Mouse (Mus musculus): ENCODE measurements around the gene Mdk. TPM values are rescaled to one million over a fixed set of nuclear protein-coding genes. Genes with fewer than 3 reads are reported as not detected.
A peak's percentile ranks its signal among the peaks of the same experiment; 100 is the strongest.

Mdk gene
- total and polyA plus RNA-seq, 2 experiments from 2014 or later, result 18.5 to 100 TPM

DNA sequence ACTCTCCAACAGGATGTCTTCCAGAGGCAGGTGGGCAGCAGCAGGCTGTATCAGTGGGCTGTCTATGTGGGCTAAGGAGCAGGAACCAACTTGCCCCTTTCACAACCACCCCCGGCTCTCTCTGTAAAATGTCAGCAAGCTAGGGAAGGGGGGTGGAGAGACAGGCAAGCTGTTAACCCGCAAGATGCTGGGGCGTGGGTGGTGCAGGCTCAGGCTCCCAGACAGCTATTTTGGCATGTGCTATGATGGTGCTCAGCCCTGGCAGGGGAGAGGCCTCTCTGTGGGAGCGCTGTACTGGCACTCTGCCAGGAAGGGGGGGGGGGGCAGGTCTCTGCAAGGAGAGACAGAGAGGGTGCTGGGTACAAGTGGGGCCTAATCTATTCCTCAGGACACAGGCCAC lies 25.0 kb upstream of the Mdk start:
- no peaks in the 10 kb centered on the region for H3K27me3 ChIP-seq (ENCODE audit: control insufficient read depth, insufficient read depth, low read length)
- H3K36me3 ChIP-seq (replicated peaks; ENCODE audit: control insufficient read depth, insufficient read depth, low read length), result no peaks in the 10 kb centered on the region
- peak; percentile 64 for DNase-seq (ENCODE audit: low spot score)
- H3K4me3 ChIP-seq (ENCODE audit: low read depth, low read length), result no peak overlapping the region
- 4% methylated on average over 4 of the region's 4 CpGs for WGBS
- no peak overlapping the region for H3K9ac ChIP-seq (replicated peaks; ENCODE audit: low read depth, low read length)
- no peaks in the 10 kb centered on the region for H3K9me3 ChIP-seq (replicated peaks; ENCODE audit: control insufficient read depth, low read length)
- TF ChIP-seq CTCF (IDR thresholded peaks at IDR 0.05; ENCODE audit: low read depth), result no peak
- TF ChIP-seq EP300 (IDR thresholded peaks at IDR 0.05; ENCODE audit: low read depth), result no peak
- peak; percentile 54 for ATAC-seq (ENCODE audit: insufficient read depth, low read depth)
- peak overlapping the region; percentile 72 for H3K27ac ChIP-seq (ENCODE audit: low read depth)
- peaks cover 60% of the 10 kb centered on the region for H3K4me1 ChIP-seq (ENCODE audit: control insufficient read depth, insufficient read depth)
- peak overlapping the region; percentile 41; the same call in 1 of the 2 replicates for H3K4me2 ChIP-seq (ENCODE audit: low read depth, low read length)

DNA sequence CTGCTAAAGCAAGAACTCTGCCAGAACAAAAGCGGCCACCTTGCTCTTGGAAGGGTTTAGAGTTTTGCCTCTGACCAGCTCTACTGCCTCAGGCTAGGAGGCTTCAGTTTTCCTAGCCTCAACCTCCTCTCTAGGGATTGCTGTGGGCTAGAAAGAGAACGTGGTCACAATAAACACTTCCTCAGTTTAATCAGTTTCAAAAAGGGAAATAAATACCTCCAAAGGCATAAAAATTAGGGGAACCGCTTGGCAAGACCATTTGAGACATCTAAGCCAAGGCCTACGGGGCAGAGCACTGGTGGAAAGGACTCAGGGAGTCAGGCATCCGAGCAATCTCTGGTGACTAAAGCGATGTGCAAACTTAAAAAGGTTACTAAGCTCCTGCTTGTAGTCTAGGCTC lies 23.8 kb upstream of the Mdk start:
- no peak overlapping the region for H3K4me2 ChIP-seq (ENCODE audit: low read depth, low read length)
- no peaks in the 10 kb centered on the region for H3K36me3 ChIP-seq (replicated peaks; ENCODE audit: control insufficient read depth, insufficient read depth, low read length)
- no peak overlapping the region for H3K9ac ChIP-seq (replicated peaks; ENCODE audit: low read depth, low read length)
- H3K4me1 ChIP-seq (ENCODE audit: control insufficient read depth, insufficient read depth), result peaks cover 53% of the 10 kb centered on the region
- 81% methylated on average over 6 of the region's 6 CpGs for WGBS
- TF ChIP-seq CTCF (IDR thresholded peaks at IDR 0.05; ENCODE audit: low read depth) (no peak), EP300 (IDR thresholded peaks at IDR 0.05; ENCODE audit: low read depth) (no peak)
- no peak for DNase-seq (ENCODE audit: low spot score)
- H3K27ac ChIP-seq (ENCODE audit: low read depth), result no peak overlapping the region
- H3K4me3 ChIP-seq (ENCODE audit: low read depth, low read length), result no peak overlapping the region
- H3K27me3 ChIP-seq (ENCODE audit: control insufficient read depth, insufficient read depth, low read length), result no peaks in the 10 kb centered on the region
- no peak for ATAC-seq (ENCODE audit: insufficient read depth, low read depth)
- no peaks in the 10 kb centered on the region for H3K9me3 ChIP-seq (replicated peaks; ENCODE audit: control insufficient read depth, low read length)

DNA sequence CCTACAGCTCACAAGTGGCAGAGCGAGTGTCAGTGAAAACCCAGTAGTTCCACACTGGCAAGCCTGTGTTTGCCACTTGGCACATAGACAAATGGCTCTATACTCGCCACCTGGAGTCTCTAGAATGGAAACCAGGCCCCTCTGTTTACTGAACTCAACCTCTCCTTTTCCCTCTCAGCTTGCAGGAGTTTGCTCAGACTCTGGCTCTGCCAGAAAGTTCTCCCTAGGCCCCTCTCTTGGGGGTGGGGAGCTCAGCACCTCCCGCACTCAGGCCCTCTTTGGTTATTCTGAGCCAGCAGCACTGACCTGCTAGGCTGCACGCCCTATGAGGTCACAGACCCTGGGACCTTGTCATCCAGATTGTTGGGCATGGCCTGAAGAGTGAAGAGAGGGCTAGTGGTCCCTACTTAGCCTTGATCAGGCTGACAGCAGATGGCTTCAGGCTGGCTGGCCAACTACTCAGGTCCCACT lies 23.1 kb upstream of the Mdk start:
- 64% methylated on average over 4 of the region's 4 CpGs for WGBS
- H3K9me3 ChIP-seq (replicated peaks; ENCODE audit: control insufficient read depth, low read length), result no peaks in the 10 kb centered on the region
- TF ChIP-seq EP300 (IDR thresholded peaks at IDR 0.05; ENCODE audit: low read depth) (no peak), CTCF (IDR thresholded peaks at IDR 0.05; ENCODE audit: low read depth) (no peak)
- no peak overlapping the region for H3K4me2 ChIP-seq (ENCODE audit: low read depth, low read length)
- H3K27ac ChIP-seq (ENCODE audit: low read depth), result peak overlapping the region; percentile 55
- no peak for DNase-seq (ENCODE audit: low spot score)
- no peaks in the 10 kb centered on the region for H3K27me3 ChIP-seq (ENCODE audit: control insufficient read depth, insufficient read depth, low read length)
- H3K4me1 ChIP-seq (ENCODE audit: control insufficient read depth, insufficient read depth), result peaks cover 59% of the 10 kb centered on the region
- no peak overlapping the region for H3K9ac ChIP-seq (replicated peaks; ENCODE audit: low read depth, low read length)
- no peaks in the 10 kb centered on the region for H3K36me3 ChIP-seq (replicated peaks; ENCODE audit: control insufficient read depth, insufficient read depth, low read length)
- H3K4me3 ChIP-seq (ENCODE audit: low read depth, low read length), result no peak overlapping the region
- ATAC-seq (ENCODE audit: insufficient read depth, low read depth), result no peak

DNA sequence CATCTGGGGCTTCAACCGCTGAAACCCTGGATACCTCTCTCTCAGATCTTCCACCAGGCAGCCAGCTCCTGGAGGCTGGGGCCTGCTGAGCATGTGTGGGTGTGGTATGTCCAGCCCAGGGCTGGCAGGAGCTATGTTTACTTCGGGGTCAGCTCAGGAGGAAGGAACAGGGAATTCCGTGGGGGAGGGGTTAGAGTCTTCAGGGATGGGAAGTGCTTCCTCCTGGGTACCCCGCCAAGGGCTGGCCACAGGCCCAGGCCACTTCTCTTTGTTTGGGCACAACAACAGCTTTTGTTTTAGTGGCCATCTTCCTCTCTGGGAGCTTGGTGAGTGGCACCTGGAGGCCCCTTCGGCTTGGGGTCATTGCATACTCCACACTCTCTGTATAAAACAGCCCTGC lies 21.7 kb upstream of the Mdk start:
- TF ChIP-seq CTCF (IDR thresholded peaks at IDR 0.05; ENCODE audit: low read depth) (no peak), EP300 (IDR thresholded peaks at IDR 0.05; ENCODE audit: low read depth) (peak; percentile 73)
- Histone ChIP-seq H3K9me3 (replicated peaks; ENCODE audit: control insufficient read depth, low read length) (no peaks in the 10 kb centered on the region), H3K27ac (ENCODE audit: low read depth) (peak overlapping the region; percentile 81), H3K4me1 (ENCODE audit: control insufficient read depth, insufficient read depth) (peaks cover 67% of the 10 kb centered on the region), H3K4me3 (ENCODE audit: low read depth, low read length) (no peak overlapping the region), H3K4me2 (ENCODE audit: low read depth, low read length) (peak overlapping the region; percentile 5; the same call in 1 of the 2 replicates), H3K9ac (replicated peaks; ENCODE audit: low read depth, low read length) (no peak overlapping the region), H3K27me3 (ENCODE audit: control insufficient read depth, insufficient read depth, low read length) (no peaks in the 10 kb centered on the region), H3K36me3 (replicated peaks; ENCODE audit: control insufficient read depth, insufficient read depth, low read length) (no peaks in the 10 kb centered on the region)
- 6% methylated on average over 5 of the region's 5 CpGs for WGBS
- ATAC-seq (ENCODE audit: insufficient read depth, low read depth), result peak; percentile 52
- peak; percentile 88 for DNase-seq (ENCODE audit: low spot score)

DNA sequence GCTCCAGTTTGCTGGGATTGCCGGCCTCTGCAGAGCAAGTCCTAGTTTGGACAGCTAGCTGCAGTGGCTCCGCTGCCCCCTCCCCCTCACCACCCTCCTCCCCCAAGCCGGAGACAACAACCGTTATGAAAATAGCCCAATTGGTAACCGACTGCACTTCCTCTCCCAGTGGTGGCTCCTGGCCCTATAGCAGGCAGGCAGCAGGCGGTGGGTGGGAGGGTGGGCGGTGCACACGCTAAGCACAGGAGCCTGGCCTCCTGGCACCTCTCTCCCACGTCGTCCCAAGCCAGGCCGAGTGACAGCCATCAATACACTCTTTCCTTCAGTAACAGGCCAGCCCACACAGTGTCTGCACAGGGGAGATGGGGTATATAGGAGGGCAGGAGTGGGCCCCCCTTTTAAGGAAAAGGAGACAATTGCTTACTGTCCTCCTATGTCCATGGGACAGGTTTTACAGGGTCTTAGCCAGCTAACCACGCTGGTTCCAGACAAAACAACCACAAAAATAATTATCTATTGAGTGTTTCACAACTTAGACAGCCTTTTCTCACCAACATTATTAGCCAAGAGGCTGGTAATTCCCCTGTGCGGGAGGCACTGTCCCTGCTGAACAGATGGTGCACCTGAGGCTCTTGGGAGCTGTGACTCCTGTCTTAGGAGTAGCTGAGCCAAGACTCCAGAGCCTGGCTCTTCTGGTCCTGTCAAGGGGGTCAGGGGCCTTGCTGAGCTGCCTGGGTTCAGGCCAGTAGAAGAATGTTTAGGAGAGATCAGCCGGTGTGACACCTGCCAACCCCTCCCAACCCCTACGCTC lies 18.4 kb upstream of the Mdk start:
- 13% methylated on average over 15 of the region's 15 CpGs for WGBS
- peaks cover 68% of the 10 kb centered on the region for H3K4me1 ChIP-seq (ENCODE audit: control insufficient read depth, insufficient read depth)

More for the DNA sequence above, 18.4 kb upstream of the Mdk start:
- Histone ChIP-seq H3K4me2 (ENCODE audit: low read depth, low read length) (peak overlapping the region; percentile 76), H3K36me3 (replicated peaks; ENCODE audit: control insufficient read depth, insufficient read depth, low read length) (peaks cover 5% of the 10 kb centered on the region; the same call in 1 of the 2 replicates), H3K9ac (replicated peaks; ENCODE audit: low read depth, low read length) (peak overlapping the region; percentile 77), H3K27me3 (ENCODE audit: control insufficient read depth, insufficient read depth, low read length) (no peaks in the 10 kb centered on the region), H3K9me3 (replicated peaks; ENCODE audit: control insufficient read depth, low read length) (no peaks in the 10 kb centered on the region), H3K27ac (ENCODE audit: low read depth) (peak overlapping the region; percentile 99), H3K4me3 (ENCODE audit: low read depth, low read length) (peak overlapping the region; percentile 50)
- TF ChIP-seq EP300 (IDR thresholded peaks at IDR 0.05; ENCODE audit: low read depth), result no peak
- no peak; the same call in 1 of the 2 replicates for TF ChIP-seq CTCF (IDR thresholded peaks at IDR 0.05; ENCODE audit: low read depth)
- DNase-seq (ENCODE audit: low spot score), result peak; percentile 93
- ATAC-seq (ENCODE audit: insufficient read depth, low read depth), result peak; percentile 85
